Comparison of ENCODE assay signal across 19 mouse cellular contexts in the genomic region with DNA sequence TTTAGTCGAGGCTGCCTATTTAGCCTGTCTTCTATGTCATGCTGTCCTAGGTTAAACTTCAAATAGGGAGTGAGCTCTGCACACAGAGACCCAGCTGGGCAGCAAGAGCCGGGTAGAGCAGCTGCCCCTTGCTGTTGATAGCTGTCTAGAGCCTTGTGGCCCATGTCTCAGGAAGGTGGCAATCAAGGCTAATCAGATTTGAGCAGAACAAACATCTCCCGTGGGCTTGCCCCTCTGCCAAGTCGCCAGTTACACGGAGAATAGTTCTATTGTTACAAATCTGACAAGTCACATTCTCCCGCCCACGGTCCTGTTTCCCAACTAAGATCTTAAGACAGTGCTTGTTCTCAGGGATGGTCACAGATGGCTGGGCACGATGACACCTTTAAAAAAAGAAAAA.
A peak's percentile ranks its signal among the peaks of the same experiment; 100 is the strongest.
DNase-seq lines count a peak whose midpoint lies in the region; ATAC-seq lines count a peak whose summit lies in the region.
"Had no signal": no experiment of that assay in that cellular context is flagged by ENCODE, and none has a peak within 500 bp of the region (broad histone marks: within the 10 kb centered on the region; RNA-seq: fewer than 3 reads in every experiment).

No protein-coding gene starts in this region.

- H3K36me3 ChIP-seq in forebrain, embryonic 14.5 days (ENCODE audit: control insufficient read depth, insufficient read depth, low read length), result no peaks in the 10 kb centered on the region
- no peaks in the 10 kb centered on the region for H3K36me3 ChIP-seq in forebrain, embryonic 11.5 days (ENCODE audit: control insufficient read depth, insufficient read depth, low read length)
- no peaks in the 10 kb centered on the region for H3K36me3 ChIP-seq in midbrain, embryonic 14.5 days (ENCODE audit: control insufficient read depth, insufficient read depth, low read length)
- H3K36me3 ChIP-seq: liver, embryonic 12.5 days; neural tube, embryonic 12.5 days had no signal

- no peaks in the 10 kb centered on the region for H3K9me3 ChIP-seq in forebrain, embryonic 14.5 days (replicated peaks; ENCODE audit: control insufficient read depth, low read length)
- no peaks in the 10 kb centered on the region for H3K9me3 ChIP-seq in forebrain, embryonic 11.5 days (ENCODE audit: control insufficient read depth, low read length)
- H3K9me3 ChIP-seq in midbrain, embryonic 14.5 days (ENCODE audit: control insufficient read depth, low read length), result no peaks in the 10 kb centered on the region
- H3K9me3 ChIP-seq: liver, embryonic 12.5 days; neural tube, embryonic 12.5 days had no signal

- 9% methylated on average over 8 of the region's 8 CpGs for WGBS in forebrain, embryonic 14.5 days
- 14% methylated on average over 8 of the region's 8 CpGs for WGBS in forebrain, embryonic 11.5 days
- 2% methylated on average over 8 of the region's 8 CpGs for WGBS in midbrain, embryonic 14.5 days

- H3K4me1 ChIP-seq in forebrain, embryonic 14.5 days (ENCODE audit: control insufficient read depth, insufficient read depth, low read length), result peaks cover 5% of the 10 kb centered on the region
- H3K4me1 ChIP-seq in forebrain, embryonic 11.5 days (replicated peaks; ENCODE audit: control insufficient read depth, insufficient read depth, low read length), result no peaks in the 10 kb centered on the region; the same call in 1 of the 2 replicates
- no peaks in the 10 kb centered on the region for H3K4me1 ChIP-seq in midbrain, embryonic 14.5 days (ENCODE audit: control insufficient read depth, insufficient read depth, low read length)
- H3K4me1 ChIP-seq: liver, embryonic 12.5 days; neural tube, embryonic 12.5 days had no signal

- no peak overlapping the region for H3K4me2 ChIP-seq in forebrain, embryonic 14.5 days (ENCODE audit: low read length)
- H3K4me2 ChIP-seq in forebrain, embryonic 11.5 days (ENCODE audit: low read depth, low read length, severe bottlenecking), result no peak overlapping the region
- H3K4me2 ChIP-seq in midbrain, embryonic 14.5 days (ENCODE audit: low read length), result no peak overlapping the region
- H3K4me2 ChIP-seq: liver, embryonic 12.5 days; neural tube, embryonic 12.5 days had no signal

- H3K27ac ChIP-seq in forebrain, embryonic 14.5 days (ENCODE audit: low read depth, low read length), result no peak overlapping the region
- no peak overlapping the region for H3K27ac ChIP-seq in forebrain, embryonic 11.5 days (ENCODE audit: low read depth, low read length)
- no peak overlapping the region for H3K27ac ChIP-seq in midbrain, embryonic 14.5 days (replicated peaks; ENCODE audit: low read depth, low read length)
- H3K27ac ChIP-seq: liver, embryonic 12.5 days; neural tube, embryonic 12.5 days had no signal

- H3K4me3 ChIP-seq in forebrain, embryonic 14.5 days (ENCODE audit: low read depth, low read length), result no peak overlapping the region
- no peak overlapping the region for H3K4me3 ChIP-seq in forebrain, embryonic 11.5 days (ENCODE audit: low read depth, low read length)
- H3K4me3 ChIP-seq in midbrain, embryonic 14.5 days (replicated peaks; ENCODE audit: low read depth, low read length), result no peak overlapping the region
- H3K4me3 ChIP-seq: liver, embryonic 12.5 days; neural tube, embryonic 12.5 days had no signal

- H3K9ac ChIP-seq in forebrain, embryonic 14.5 days (ENCODE audit: low read length), result no peak overlapping the region
- no peak overlapping the region for H3K9ac ChIP-seq in forebrain, embryonic 11.5 days (ENCODE audit: low read length)
- no peak overlapping the region for H3K9ac ChIP-seq in midbrain, embryonic 14.5 days (replicated peaks; ENCODE audit: low read length)
- H3K9ac ChIP-seq: forebrain, postnatal 0 days; liver, embryonic 12.5 days; neural tube, embryonic 12.5 days had no signal

- no peaks in the 10 kb centered on the region for H3K27me3 ChIP-seq in forebrain, embryonic 14.5 days (replicated peaks; ENCODE audit: control insufficient read depth, insufficient read depth, low read length)
- H3K27me3 ChIP-seq in forebrain, embryonic 11.5 days (ENCODE audit: control insufficient read depth, insufficient read depth, low read length), result 0 out of 2 replicates have a peak, but pooled peaks cover 2% of the 10 kb centered on the region
- H3K27me3 ChIP-seq in midbrain, embryonic 14.5 days (ENCODE audit: control insufficient read depth, insufficient read depth, low read length), result no peaks in the 10 kb centered on the region
- H3K27me3 ChIP-seq: liver, embryonic 12.5 days had no signal

- DNase-seq in forebrain, embryonic 14.5 days (ENCODE audit: low spot score), result peak; percentile 34
- DNase-seq in forebrain, embryonic 11.5 days (ENCODE audit: low spot score), result no peak
- peak; percentile 13 to 30 for DNase-seq in left cerebral cortex, adult 18-20 months (ENCODE audit: low spot score in 2 of 2)
- no peak for DNase-seq in left cerebral cortex, adult 11 months (ENCODE audit: low spot score)
- DNase-seq in fat pad, adult 2 months (ENCODE audit: extremely low read depth, low read depth, low spot score), result peak; percentile 100
- DNase-seq in midbrain, embryonic 14.5 days, result peak; percentile 64
- DNase-seq in kidney, postnatal 14 days, result no peak
- DNase-seq: adrenal gland, adult 2 months; cerebellum, adult 9-10 months; heart, adult 18-20 months; heart, postnatal 10 days; kidney, postnatal 25 days; thymus, adult 2 months had no signal

- ATAC-seq in forebrain, embryonic 14.5 days, result no peak
- no peak for ATAC-seq in forebrain, embryonic 11.5 days (replicated peaks; ENCODE audit: low FRiP score)
- peak; percentile 37; the same call in 1 of the 2 replicates for ATAC-seq in midbrain, embryonic 14.5 days (ENCODE audit: low FRiP score, low TSS enrichment)
- ATAC-seq in erythroblast, adult 5-6 weeks (replicated peaks; ENCODE audit: low FRiP score, poor library complexity, severe bottlenecking), result no peak
- ATAC-seq: forebrain, postnatal 0 days; intestine, embryonic 16.5 days; liver, embryonic 12.5 days; lung, postnatal 0 days had no signal

Comparison
In these comparisons a context has a peak if more than half of its experiments do, and no peak if none do; other contexts are left out.
1. DNase-seq: peak in forebrain, embryonic 14.5 days (single experiment), left cerebral cortex, adult 18-20 months (2 of 2), fat pad, adult 2 months (single experiment) and midbrain, embryonic 14.5 days (single experiment); none in forebrain, embryonic 11.5 days (single experiment), left cerebral cortex, adult 11 months (single experiment) and kidney, postnatal 14 days (single experiment).